Mouse (Mus musculus) heart, embryonic 13.5 days (tissue): ENCODE data around the gene Zfp934. TPM values are rescaled to one million over a fixed set of nuclear protein-coding genes. Genes with fewer than 3 reads are reported as not detected.

ENCODE experiments used
- microRNA-seq: library from miRNA; unstranded; fragments of <30 nt; microRNA quantifications from one replicate; pipeline ENCODE4, GENCODE M21; 2016
- polyA plus RNA-seq: library from polyadenylated mRNA; unstranded; fragments of >200 nt; fragmentation: Nextera tagmentation; extraction: Ambion mirVana; gene quantifications from 2 replicates; pipeline ENCODE4 v1.2.1, GENCODE M21; 2015

Zfp934 gene
- polyA plus RNA-seq, 1 experiment from 2014 or later: 13.8 TPM

Small RNA genes within 50 kb of the gene (microRNA-seq; reads per million reads assigned to microRNA genes)
- not detected for gene Gm22256

Other genes with a start within 250 kb of the Zfp934 start
- 3.9 and 4.1 TPM in 2 replicates for gene Gm3604, start 188.0 kb downstream of the Zfp934 start, polyA plus RNA-seq
- gene Gm49359, start 104.4 kb downstream of the Zfp934 start, polyA plus RNA-seq: 8.0 and 9.1 TPM in 2 replicates
- gene Zfp935, start 12.7 kb downstream of the Zfp934 start, polyA plus RNA-seq: not detected in 2 replicates
- 6.4 and 7.4 TPM in 2 replicates for gene 6720489N17Rik, start 53.0 kb upstream of the Zfp934 start, polyA plus RNA-seq
- gene Platr25, start 189.5 kb upstream of the Zfp934 start, polyA plus RNA-seq: 13.1 and 16.1 TPM in 2 replicates
- gene Gm5141, start 214.6 kb upstream of the Zfp934 start, polyA plus RNA-seq: 5.7 and 7.0 TPM in 2 replicates